Mouse (Mus musculus) CH12.LX (cell line): Measurements from ENCODE around the gene Fam205c. TPM values are rescaled to one million over a fixed set of nuclear protein-coding genes. Genes with fewer than 3 reads are reported as not detected.
"Not testable (repeated sequence)": the region's sequence is repeated elsewhere in the genome, so short reads cannot be mapped to it uniquely, and the experiment has no call there.

Experiments
- DNase-seq: peaks from one replicate; pipeline ENCODE4 v3.0.0-alpha.2; 2013; ENCODE audit errors: extremely low read depth
- H3K27ac ChIP-seq: 2 replicates; pipeline ENCODE4 v1.5.1; 2012; ENCODE audit warnings: low read depth, mild to moderate bottlenecking, control low read depth, moderate library complexity; ENCODE audit not compliant: insufficient read depth
- H3K27me3 ChIP-seq: replicated peaks from 2 replicates; pipeline ENCODE3; 2012; ENCODE audit warnings: inconsistent platforms
- H3K36me3 ChIP-seq, 2 experiments: replicated peaks in 1 of 2; 2 replicates each; pipeline versions ENCODE3 to v1.6.1; 2012; ENCODE audit warnings: inconsistent platforms in 1 of 2, low read length in 1 of 2, mild to moderate bottlenecking in 1 of 2, mixed read lengths in 1 of 2, moderate library complexity in 1 of 2; ENCODE audit not compliant: control insufficient read depth in 1 of 2, insufficient read depth in 1 of 2
- H3K4me1 ChIP-seq, 2 experiments: 2 replicates each; pipeline ENCODE4 v1.6.1; 2012; ENCODE audit warnings: inconsistent platforms in 1 of 2, moderate library complexity in 1 of 2; ENCODE audit not compliant: insufficient read depth in 2 of 2, control insufficient read depth in 1 of 2
- H3K4me2 ChIP-seq: 2 replicates; pipeline ENCODE4 v1.6.1; 2012; ENCODE audit warnings: low read depth, mild to moderate bottlenecking, control low read depth; ENCODE audit not compliant: poor library complexity, insufficient read depth, severe bottlenecking
- H3K4me3 ChIP-seq, 3 experiments: fragments of 150-350 bp in 1 of 3; sonication (generic) in 1 of 3; replicated peaks in 1 of 3; 2 replicates each; pipeline versions ENCODE3 to v1.5.1; 2011 to 2012; ENCODE audit warnings: low read depth in 2 of 3, low read length in 2 of 3, mild to moderate bottlenecking in 2 of 3, moderate library complexity in 2 of 3, control low read depth in 1 of 3, improper control_type of control experiment in 1 of 3, inconsistent platforms in 1 of 3, mixed read lengths in 1 of 3; ENCODE audit not compliant: poor library complexity in 1 of 3
- H3K79me2 ChIP-seq: replicated peaks from 2 replicates; pipeline ENCODE4 v1.6.1; 2012; ENCODE audit warnings: mild to moderate bottlenecking, moderate library complexity; ENCODE audit not compliant: control insufficient read depth, poor library complexity, insufficient read depth, severe bottlenecking; ENCODE audit errors: extremely low read depth
- H3K9ac ChIP-seq: 2 replicates; pipeline ENCODE4 v1.6.1; 2012; ENCODE audit warnings: low read depth, mild to moderate bottlenecking, control low read depth, moderate library complexity; ENCODE audit not compliant: insufficient read depth
- H3K9me3 ChIP-seq: replicated peaks from 2 replicates; pipeline ENCODE3; 2012; ENCODE audit warnings: low read length, inconsistent platforms, mixed read lengths
- CHD1 ChIP-seq: IDR thresholded peaks from 2 replicates; pipeline ENCODE4 v1.6.1; 2012; ENCODE audit warnings: low read depth, low read length, improper control_type of control experiment, inconsistent platforms
- CHD2 ChIP-seq: IDR thresholded peaks from 2 replicates; pipeline ENCODE4 v1.6.1; 2011; ENCODE audit warnings: low read length, improper control_type of control experiment
- CTCF ChIP-seq, 2 experiments: IDR thresholded peaks in 1 of 2; conservative IDR thresholded peaks in 1 of 2; 2 replicates each; pipeline ENCODE4 v1.5.1; 2011 to 2012; ENCODE audit warnings: low read depth in 2 of 2, low read length in 2 of 2, improper control_type of control experiment in 1 of 2, inconsistent platforms in 1 of 2, mild to moderate bottlenecking in 1 of 2, moderate library complexity in 1 of 2
- E2F4 ChIP-seq: IDR thresholded peaks from 2 replicates; pipeline ENCODE4 v1.6.1; 2011; ENCODE audit warnings: low read depth, low read length, improper control_type of control experiment; ENCODE audit not compliant: insufficient replicate concordance
- EP300 ChIP-seq: IDR thresholded peaks from 2 replicates; pipeline ENCODE4 v1.6.1; 2011; ENCODE audit warnings: low read length, improper control_type of control experiment
- ETS1 ChIP-seq: conservative IDR thresholded peaks from 2 replicates; pipeline ENCODE4 v1.6.1; 2012; ENCODE audit warnings: low read depth, mild to moderate bottlenecking, inconsistent platforms, low read length, improper control_type of control experiment, moderate library complexity
- GABPA ChIP-seq: IDR thresholded peaks from 2 replicates; pipeline ENCODE4 v1.6.1; 2012; ENCODE audit warnings: low read depth, low read length, improper control_type of control experiment, inconsistent platforms; ENCODE audit not compliant: insufficient replicate concordance
- IRF4 ChIP-seq: IDR thresholded peaks from 2 replicates; pipeline ENCODE4 v1.6.1; 2014; ENCODE audit warnings: low read depth, mild to moderate bottlenecking, inconsistent platforms, low read length, improper control_type of control experiment
- JUND ChIP-seq: conservative IDR thresholded peaks from 2 replicates; pipeline ENCODE4 v1.6.1; 2011; ENCODE audit warnings: low read depth, low read length, improper control_type of control experiment
- KAT2A ChIP-seq: IDR thresholded peaks from 2 replicates; pipeline ENCODE4 v1.6.1; 2012; ENCODE audit warnings: low read length, improper control_type of control experiment, inconsistent platforms; ENCODE audit not compliant: insufficient replicate concordance
- MAX ChIP-seq: IDR thresholded peaks from 2 replicates; pipeline ENCODE4 v1.6.1; 2011; ENCODE audit warnings: low read length, improper control_type of control experiment
- MXI1 ChIP-seq: IDR thresholded peaks from 2 replicates; pipeline ENCODE4 v1.6.1; 2011; ENCODE audit warnings: mild to moderate bottlenecking, low read depth, low read length, improper control_type of control experiment
- MYC ChIP-seq: IDR thresholded peaks from 2 replicates; pipeline ENCODE4 v1.6.1; 2011; ENCODE audit warnings: low read depth, mild to moderate bottlenecking, improper control_type of control experiment, low read length
- POLR2A ChIP-seq: IDR thresholded peaks from 2 replicates; pipeline ENCODE4 v1.6.1; 2011; ENCODE audit warnings: low read depth, mild to moderate bottlenecking, improper control_type of control experiment, low read length
- POLR2AphosphoS2 ChIP-seq: IDR thresholded peaks from 2 replicates; pipeline ENCODE4 v1.6.1; 2011; ENCODE audit warnings: low read depth, low read length, improper control_type of control experiment
- RCOR1 ChIP-seq: conservative IDR thresholded peaks from 2 replicates; pipeline ENCODE4 v1.6.1; 2012; ENCODE audit warnings: low read depth, mild to moderate bottlenecking, inconsistent platforms, low read length, improper control_type of control experiment
- TBP ChIP-seq: conservative IDR thresholded peaks from 2 replicates; pipeline ENCODE4 v1.6.1; 2011; ENCODE audit warnings: low read depth, low read length, improper control_type of control experiment
- UBTF ChIP-seq: IDR thresholded peaks from 2 replicates; pipeline ENCODE4 v1.6.1; 2012; ENCODE audit warnings: low read depth, mild to moderate bottlenecking, inconsistent platforms, low read length, improper control_type of control experiment, moderate library complexity
- USF1 ChIP-seq: IDR thresholded peaks from 2 replicates; pipeline ENCODE4 v1.6.1; 2014; ENCODE audit warnings: low read depth, mild to moderate bottlenecking, inconsistent platforms, low read length, improper control_type of control experiment
- USF2 ChIP-seq: conservative IDR thresholded peaks from 2 replicates; pipeline ENCODE4 v1.6.1; 2011; ENCODE audit warnings: low read depth, low read length, improper control_type of control experiment
- ZKSCAN1 ChIP-seq: IDR thresholded peaks from 2 replicates; pipeline ENCODE4 v1.6.1; 2012; ENCODE audit warnings: low read depth, inconsistent platforms, low read length, improper control_type of control experiment, borderline replicate concordance
- ZMIZ1 ChIP-seq: IDR thresholded peaks from 2 replicates; pipeline ENCODE4 v1.6.1; 2012; ENCODE audit warnings: low read depth, mild to moderate bottlenecking, inconsistent platforms, low read length, improper control_type of control experiment
- dilution Hi-C: fragments of 300-500 bp; cut with MboI; formaldehyde crosslinking; loops from 2 replicates; pipeline ENCODE4 v1.14.3; 2020; ENCODE audit warnings: low sequenced_read_pairs; ENCODE audit not compliant: extremely low pct_unique_long_range_greater_than_20kb, extremely low pct_ligation_motif_present
- in situ Hi-C: fragments of 300-500 bp; cut with MboI; formaldehyde crosslinking; loops from 3 replicates; pipeline ENCODE4 v1.14.3; 2019; ENCODE audit warnings: low sequenced_read_pairs, low pct_ligation_motif_present, low pct_unique_long_range_greater_than_20kb, mixed read lengths
- polyA plus RNA-seq: library from polyadenylated mRNA; unstranded; fragments of >175 nt; gene quantifications from 2 replicates; pipeline ENCODE4 v1.2.1, GENCODE M21; 2012; ENCODE audit warnings: low read depth; ENCODE audit not compliant: insufficient read length
- total RNA-seq, 2 experiments: library from RNA; depleted of rRNA; stranded (reverse); fragments of 300-350 nt in 1 of 2; fragments of >200 nt in 1 of 2; gene quantifications; 2 replicates each; pipeline ENCODE4 v1.2.3; 2012 to 2014

Fam205c gene
- total and polyA plus RNA-seq, 3 experiments = not detected

DNA sequence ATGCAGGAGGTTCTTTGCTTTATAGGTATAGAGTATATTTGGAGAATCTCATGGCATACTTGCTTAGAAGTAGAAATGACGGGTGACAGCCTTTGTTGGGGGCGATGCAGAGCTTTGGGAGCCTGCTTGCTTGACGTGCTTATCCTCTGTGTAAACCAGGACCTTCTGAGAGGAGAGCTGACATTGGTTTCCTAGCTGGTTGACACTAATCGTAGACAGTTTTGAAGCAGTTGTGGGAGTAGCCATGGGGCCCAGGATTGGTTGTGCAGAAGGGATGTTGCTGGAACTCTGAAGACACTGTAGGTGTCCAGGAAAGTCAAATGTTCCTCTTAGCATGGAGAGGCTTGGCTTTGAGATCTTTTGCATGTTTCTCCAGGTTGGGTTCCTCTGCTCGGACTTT, 5.8 kb downstream of the Fam205c start:
- Histone ChIP-seq H3K9ac (no peak overlapping the region), H3K36me3 (no peaks in the 10 kb centered on the region), H3K79me2 (no peaks in the 10 kb centered on the region), H3K9me3 (no peaks in the 10 kb centered on the region), H3K4me3 (no peak overlapping the region), H3K27me3 (peaks cover 24% of the 10 kb centered on the region), H3K4me1 (no peaks in the 10 kb centered on the region), H3K4me2 (no peak overlapping the region), H3K27ac (no peak overlapping the region)
- TF ChIP-seq TBP (no peak), JUND (no peak), GABPA (no peak), MXI1 (no peak), EP300 (no peak), USF1 (no peak), IRF4 (no peak), USF2 (no peak), ETS1 (no peak), RCOR1 (no peak), CHD2 (no peak), ZMIZ1 (no peak), POLR2A (no peak), POLR2AphosphoS2 (no peak), UBTF (no peak), KAT2A (no peak), MYC (no peak)
- DNase-seq = no peak
- in situ Hi-C loops = no loop called here
- dilution Hi-C loops = no loop called here

DNA sequence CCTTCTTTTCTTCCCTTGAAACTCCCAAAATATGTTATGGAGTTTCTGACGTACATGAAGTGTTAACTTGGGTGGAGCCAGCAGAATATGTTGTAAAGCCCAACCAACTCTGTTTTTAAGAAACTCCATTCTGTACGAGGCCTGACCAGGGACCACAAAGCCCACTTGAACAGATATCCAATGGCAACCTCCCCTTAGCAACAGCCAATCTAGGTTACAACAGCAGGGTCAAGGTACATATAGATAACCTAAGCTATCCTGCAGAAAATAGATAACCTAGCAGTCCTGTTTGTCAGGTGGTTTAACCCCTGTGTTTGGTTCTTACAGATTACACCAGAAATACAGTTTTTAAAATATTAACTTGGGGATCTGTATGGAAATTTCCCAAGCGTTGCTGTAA, 6.6 kb downstream of the Fam205c start:
- dilution Hi-C loops (no loop called here), in situ Hi-C loops (no loop called here)
- Histone ChIP-seq H3K9me3 (no peaks in the 10 kb centered on the region), H3K9ac (no peak overlapping the region), H3K27me3 (peaks cover 21% of the 10 kb centered on the region), H3K4me2 (no peak overlapping the region), H3K4me1 (no peaks in the 10 kb centered on the region), H3K4me3 (no peak overlapping the region), H3K79me2 (no peaks in the 10 kb centered on the region), H3K36me3 (no peaks in the 10 kb centered on the region), H3K27ac (no peak overlapping the region)
- no peak for DNase-seq
- TF ChIP-seq CHD1 = no peak
- TF ChIP-seq MXI1 = no peak
- TF ChIP-seq GABPA = no peak
- TF ChIP-seq ZKSCAN1 = no peak
- TF ChIP-seq CTCF (conservative IDR thresholded peaks at IDR 0.05 in 1 of 2, IDR thresholded peaks at IDR 0.05 in 1 of 2; ENCODE audit: low read depth in 2 of 2, low read length in 2 of 2) = no peak
- no peak for TF ChIP-seq E2F4
- no peak for TF ChIP-seq UBTF
- no peak for TF ChIP-seq USF2
- TF ChIP-seq MAX = no peak

DNA sequence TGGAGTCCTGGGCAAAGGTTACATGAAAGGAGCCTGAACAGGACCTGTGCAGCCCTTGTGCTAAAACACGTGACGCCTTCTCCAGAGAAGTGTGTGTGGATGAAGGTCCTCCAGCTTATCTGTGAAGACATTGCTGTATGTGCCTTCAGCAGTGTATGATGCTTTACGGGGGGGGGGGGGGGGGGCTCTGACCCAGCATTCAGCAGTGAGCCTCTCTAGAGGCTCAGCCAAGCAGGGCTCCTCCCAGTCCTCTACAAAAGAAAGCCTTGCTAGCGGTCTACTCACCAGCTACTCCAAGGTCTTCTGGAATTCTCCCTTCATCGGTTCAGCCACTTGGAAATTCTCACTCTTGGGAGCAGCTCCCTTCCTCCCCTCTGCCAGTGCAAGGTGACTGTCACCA, 10.5 kb downstream of the Fam205c start:
- DNase-seq, H3K27me3 ChIP-seq, in situ Hi-C loops, dilution Hi-C loops, H3K4me2 ChIP-seq, H3K36me3 ChIP-seq, H3K4me3 ChIP-seq, H3K79me2 ChIP-seq, H3K27ac ChIP-seq, H3K9me3 ChIP-seq, H3K9ac ChIP-seq, H3K4me1 ChIP-seq: not testable (repeated sequence)

DNA sequence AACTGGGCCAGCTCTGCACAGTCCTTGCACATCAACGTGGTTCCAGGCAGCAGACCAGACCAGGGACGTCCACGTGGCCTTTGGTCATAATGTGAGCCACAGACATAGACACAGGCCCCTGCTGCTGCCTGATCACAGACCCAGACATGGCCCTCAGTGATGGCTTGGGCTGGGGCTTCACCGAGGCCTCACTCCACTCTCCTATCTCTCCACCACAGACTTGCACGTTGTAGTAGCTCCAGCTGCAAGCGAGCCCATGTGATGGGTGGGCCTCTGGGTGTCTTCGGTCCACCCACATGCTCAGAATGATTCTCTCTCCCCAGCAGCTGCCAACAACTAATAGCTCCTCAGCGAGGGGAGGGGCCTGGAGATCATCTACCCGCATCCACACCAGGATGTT, 13.6 kb downstream of the Fam205c start:
- H3K9ac ChIP-seq, H3K4me3 ChIP-seq, H3K27me3 ChIP-seq, H3K79me2 ChIP-seq, H3K9me3 ChIP-seq, H3K27ac ChIP-seq, H3K4me1 ChIP-seq, H3K36me3 ChIP-seq, dilution Hi-C loops, in situ Hi-C loops, H3K4me2 ChIP-seq, DNase-seq: not testable (repeated sequence)
